8 mouse cellular contexts compared by ENCODE assay signal in the genomic region with DNA sequence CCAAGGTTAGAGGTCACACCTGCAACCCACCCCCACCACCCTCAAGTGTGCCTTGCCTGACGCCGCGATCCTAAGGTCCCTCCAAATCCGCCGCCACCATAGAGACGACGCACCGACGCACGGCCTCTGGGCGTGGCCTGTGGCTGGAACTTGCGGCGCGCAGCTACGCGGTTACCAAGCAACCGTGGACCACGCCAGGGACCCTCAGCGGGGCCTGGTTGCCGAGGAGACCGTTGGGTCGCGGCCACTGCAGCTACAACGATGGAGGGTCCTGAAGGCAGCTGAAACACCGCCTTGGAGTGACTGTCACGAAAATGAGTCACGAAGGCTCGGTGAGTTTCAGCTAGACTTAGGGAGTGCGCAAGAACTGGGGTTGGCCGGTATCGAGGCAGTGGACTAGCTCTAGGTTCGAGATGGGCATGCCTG. TPM values are rescaled to one million over a fixed set of nuclear protein-coding genes. Genes with fewer than 3 reads are reported as not detected.
A peak's percentile ranks its signal among the peaks of the same experiment; 100 is the strongest.
DNase-seq lines count a peak whose midpoint lies in the region; ATAC-seq lines count a peak whose summit lies in the region.

Gene Wdr54, minus strand, starts transcription at position 139 of the 426 bp plus-strand sequence.
Gene 1700003E16Rik, plus strand, starts transcription at position 146 of the 426 bp plus-strand sequence.

- ATAC-seq in intestine, embryonic 16.5 days = peak; percentile 69
- ATAC-seq in limb, embryonic 15.5 days (ENCODE audit: insufficient number of reproducible peaks, low FRiP score, low TSS enrichment, low read depth) = peak; percentile 80
- ATAC-seq in midbrain, embryonic 15.5 days (replicated peaks) = peak; percentile 94
- peak; percentile 71; the same call in 1 of the 2 replicates for ATAC-seq in stomach, embryonic 16.5 days (ENCODE audit: insufficient read depth, low FRiP score)

- DNase-seq in urinary bladder, postnatal 25 days (ENCODE audit: low spot score) = peak; percentile 42
- DNase-seq in urinary bladder, adult 2 months (ENCODE audit: low spot score) = no peak
- DNase-seq in cerebellum, postnatal 36 days = peak; percentile 65 to 72
- peak; percentile 48 for DNase-seq in gastrocnemius, postnatal 10 days

- H3K27me3 ChIP-seq in intestine, embryonic 16.5 days (replicated peaks; ENCODE audit: control insufficient read depth, insufficient read depth, low read length) = peaks cover 7% of the 10 kb centered on the region; the same call in 1 of the 2 replicates
- peaks cover 15% of the 10 kb centered on the region for H3K27me3 ChIP-seq in limb, embryonic 15.5 days
- peaks cover 15% of the 10 kb centered on the region for H3K27me3 ChIP-seq in midbrain, embryonic 15.5 days (replicated peaks)
- peaks cover 12% of the 10 kb centered on the region for H3K27me3 ChIP-seq in stomach, embryonic 16.5 days (ENCODE audit: control insufficient read depth, insufficient read depth, low read length)

- peaks cover 3% of the 10 kb centered on the region; the same call in 1 of the 2 replicates for H3K4me1 ChIP-seq in intestine, embryonic 16.5 days (ENCODE audit: control insufficient read depth, insufficient read depth, low read length)
- peaks cover 21% of the 10 kb centered on the region for H3K4me1 ChIP-seq in limb, embryonic 15.5 days
- H3K4me1 ChIP-seq in midbrain, embryonic 15.5 days = peaks cover 24% of the 10 kb centered on the region
- H3K4me1 ChIP-seq in stomach, embryonic 16.5 days (ENCODE audit: control insufficient read depth, insufficient read depth, low read length) = peaks cover 9% of the 10 kb centered on the region; the same call in 1 of the 2 replicates

- no peaks in the 10 kb centered on the region for H3K9me3 ChIP-seq in intestine, embryonic 16.5 days (ENCODE audit: control insufficient read depth, low read length)
- H3K9me3 ChIP-seq in limb, embryonic 15.5 days = no peaks in the 10 kb centered on the region
- H3K9me3 ChIP-seq in midbrain, embryonic 15.5 days = no peaks in the 10 kb centered on the region
- H3K9me3 ChIP-seq in stomach, embryonic 16.5 days (replicated peaks; ENCODE audit: control insufficient read depth, low read length) = no peaks in the 10 kb centered on the region

- peak within 1 kb of the TSS; percentile 60 for H3K9ac ChIP-seq in intestine, embryonic 16.5 days (ENCODE audit: low read depth, low read length)
- H3K9ac ChIP-seq in limb, embryonic 15.5 days = peak within 1 kb of the TSS; percentile 35
- H3K9ac ChIP-seq in midbrain, embryonic 15.5 days = peak within 1 kb of the TSS; percentile 43
- peak within 1 kb of the TSS; percentile 71 for H3K9ac ChIP-seq in stomach, embryonic 16.5 days (ENCODE audit: low read length)

- peak within 1 kb of the TSS; percentile 91 for H3K4me2 ChIP-seq in intestine, embryonic 16.5 days (ENCODE audit: low read depth, low read length)
- peak within 1 kb of the TSS; percentile 86 for H3K4me2 ChIP-seq in limb, embryonic 15.5 days
- H3K4me2 ChIP-seq in midbrain, embryonic 15.5 days = peak within 1 kb of the TSS; percentile 66
- H3K4me2 ChIP-seq in stomach, embryonic 16.5 days (ENCODE audit: low read depth, low read length) = peak within 1 kb of the TSS; percentile 96

- no peak within 1 kb of the TSS for H3K27ac ChIP-seq in intestine, embryonic 16.5 days (ENCODE audit: low read length)
- no peak within 1 kb of the TSS for H3K27ac ChIP-seq in limb, embryonic 15.5 days
- H3K27ac ChIP-seq in midbrain, embryonic 15.5 days = peak within 1 kb of the TSS; percentile 46; the same call in 1 of the 2 replicates
- H3K27ac ChIP-seq in stomach, embryonic 16.5 days (ENCODE audit: low read length) = no peak within 1 kb of the TSS

- WGBS in intestine, embryonic 16.5 days = 2% methylated on average over 32 of the region's 32 CpGs
- WGBS in limb, embryonic 15.5 days = 2% methylated on average over 32 of the region's 32 CpGs
- under 1% methylated on average over 32 of the region's 32 CpGs for WGBS in midbrain, embryonic 15.5 days
- 1% methylated on average over 32 of the region's 32 CpGs for WGBS in stomach, embryonic 16.5 days

- 0 out of 2 replicates have a peak, but pooled peaks cover 3% of the 10 kb centered on the region for H3K36me3 ChIP-seq in intestine, embryonic 16.5 days (ENCODE audit: control insufficient read depth, insufficient read depth, low read length)
- H3K36me3 ChIP-seq in limb, embryonic 15.5 days = peaks cover 23% of the 10 kb centered on the region
- no peaks in the 10 kb centered on the region; the same call in 1 of the 2 replicates for H3K36me3 ChIP-seq in midbrain, embryonic 15.5 days (replicated peaks)
- no peaks in the 10 kb centered on the region for H3K36me3 ChIP-seq in stomach, embryonic 16.5 days (ENCODE audit: control insufficient read depth, insufficient read depth, low read length)

- peak within 1 kb of the TSS; percentile 64 for H3K4me3 ChIP-seq in intestine, embryonic 16.5 days (ENCODE audit: low read length)
- peak within 1 kb of the TSS; percentile 51 for H3K4me3 ChIP-seq in limb, embryonic 15.5 days
- peak within 1 kb of the TSS; percentile 59 for H3K4me3 ChIP-seq in midbrain, embryonic 15.5 days
- peak within 1 kb of the TSS; percentile 61 for H3K4me3 ChIP-seq in stomach, embryonic 16.5 days (replicated peaks; ENCODE audit: low read length)

RNA-seq across cellular contexts. Expression of gene Wdr54, which starts in this region (rescaled TPM):
- 4.9 and 5.6 TPM in 2 replicates for polyA plus RNA-seq in urinary bladder, adult 2 months (2012; rRNA removed)
- 1 to 10 TPM in 1 of 2 experiments, under 1 TPM in 1; 0.43 to 1.4 TPM for total RNA-seq in gastrocnemius, postnatal 10 days (2021)
- polyA plus RNA-seq in intestine, embryonic 16.5 days (2015; fragmentation: Nextera tagmentation; extraction: Ambion mirVana) = 2.9 and 4.6 TPM in 2 replicates
- 4.8 and 5.4 TPM in 2 replicates for polyA plus RNA-seq in limb, embryonic 15.5 days (2015; fragmentation: Nextera tagmentation; extraction: Ambion mirVana)
- 20.8 and 21.6 TPM in 2 replicates for polyA plus RNA-seq in midbrain, embryonic 15.5 days (2015; fragmentation: Nextera tagmentation; extraction: Ambion mirVana)
- polyA plus RNA-seq in stomach, embryonic 16.5 days (2015; fragmentation: Nextera tagmentation; extraction: Ambion mirVana) = 4.1 and 5.0 TPM in 2 replicates

RNA-seq across cellular contexts. Expression of gene 1700003E16Rik, which starts in this region (rescaled TPM):
- polyA plus RNA-seq in urinary bladder, adult 2 months (2012; rRNA removed) = 1.2 and 1.5 TPM in 2 replicates
- under 1 TPM in 1 of 2 experiments, not detected in 1; 0.23 TPM for total RNA-seq in gastrocnemius, postnatal 10 days (2021)
- 1.9 and 2.4 TPM in 2 replicates for polyA plus RNA-seq in intestine, embryonic 16.5 days (2015; fragmentation: Nextera tagmentation; extraction: Ambion mirVana)
- 3.1 and 3.4 TPM in 2 replicates for polyA plus RNA-seq in limb, embryonic 15.5 days (2015; fragmentation: Nextera tagmentation; extraction: Ambion mirVana)
- polyA plus RNA-seq in midbrain, embryonic 15.5 days (2015; fragmentation: Nextera tagmentation; extraction: Ambion mirVana) = 9.5 and 12.0 TPM in 2 replicates
- 2.1 and 2.2 TPM in 2 replicates for polyA plus RNA-seq in stomach, embryonic 16.5 days (2015; fragmentation: Nextera tagmentation; extraction: Ambion mirVana)
